Mouse (Mus musculus) cerebellum, adult 2 months (tissue): ENCODE results near the gene Tspan4.

ENCODE experiments used
- CTCF ChIP-seq: fragments of 200-500 bp; IDR thresholded peaks from 2 replicates; pipeline ENCODE4 v1.5.1; 2011; ENCODE audit warnings: low read depth, mild to moderate bottlenecking, control low read depth, low read length, moderate library complexity, borderline replicate concordance; ENCODE audit not compliant: insufficient read depth
- POLR2A ChIP-seq: fragments of 200-500 bp; IDR thresholded peaks from 2 replicates; pipeline ENCODE4 v1.6.1; 2011; ENCODE audit warnings: low read length, control low read depth, borderline replicate concordance; ENCODE audit not compliant: insufficient read depth

DNA sequence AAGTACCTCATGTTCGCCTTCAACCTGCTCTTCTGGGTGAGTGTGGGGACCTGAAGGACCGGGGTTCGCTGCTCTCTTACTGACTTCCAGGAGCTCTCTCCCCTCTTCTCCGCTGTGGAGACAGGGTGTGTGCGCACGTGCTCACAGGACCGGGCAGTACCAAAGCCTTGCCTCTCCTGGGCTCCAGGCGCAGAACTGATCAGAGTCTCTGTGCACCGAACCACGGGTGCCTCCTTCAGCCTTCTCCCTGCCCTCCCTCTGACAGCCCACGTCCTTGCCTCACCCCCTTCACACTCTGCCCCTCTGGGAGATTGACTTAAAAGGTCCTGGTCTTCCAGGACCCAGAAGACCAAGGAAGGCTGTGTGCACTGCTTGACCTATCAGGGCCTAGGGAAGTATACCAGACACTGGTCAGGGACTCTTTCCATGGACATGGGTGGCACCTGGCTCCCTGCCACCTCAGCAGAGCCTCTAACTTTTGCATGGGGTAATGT, 7.5 kb downstream of the Tspan4 start:
- TF ChIP-seq CTCF (no peak), POLR2A (no peak)
